Mouse (Mus musculus) forebrain, embryonic 15.5 days (tissue): ENCODE measurements around the gene Mapkap1. TPM values are rescaled to one million over a fixed set of nuclear protein-coding genes. Genes with fewer than 3 reads are reported as not detected.

Source experiments
- ATAC-seq: fragments of 200-750 bp; cut with Nextera tagmentation; replicated peaks from 2 replicates; pipeline ENCODE4 v1.8.0; 2017; ENCODE audit warnings: mild to moderate bottlenecking, moderate TSS enrichment, moderate library complexity
- H3K27ac ChIP-seq: fragments of 300-500 bp; sonication (generic); replicated peaks from 2 replicates; pipeline ENCODE4 v1.5.1; 2015; ENCODE audit warnings: mild to moderate bottlenecking, inconsistent platforms
- H3K27me3 ChIP-seq: fragments of 300-500 bp; sonication (generic); 2 replicates; pipeline ENCODE4 v1.6.1; 2015; ENCODE audit warnings: inconsistent platforms
- H3K36me3 ChIP-seq: fragments of 300-500 bp; sonication (generic); 2 replicates; pipeline ENCODE4 v1.6.1; 2015; ENCODE audit warnings: mild to moderate bottlenecking, inconsistent platforms
- H3K4me1 ChIP-seq: fragments of 300-500 bp; sonication (generic); 2 replicates; pipeline ENCODE4 v1.6.1; 2015; ENCODE audit warnings: inconsistent platforms
- H3K4me2 ChIP-seq: fragments of 300-500 bp; sonication (generic); replicated peaks from 2 replicates; pipeline ENCODE4 v1.6.1; 2015; ENCODE audit warnings: mild to moderate bottlenecking, inconsistent platforms
- H3K4me3 ChIP-seq: fragments of 300-500 bp; sonication (generic); 2 replicates; pipeline ENCODE4 v1.5.1; 2015; ENCODE audit warnings: mild to moderate bottlenecking, inconsistent platforms
- H3K9ac ChIP-seq: fragments of 300-500 bp; sonication (generic); replicated peaks from 2 replicates; pipeline ENCODE4 v1.6.1; 2015; ENCODE audit warnings: mild to moderate bottlenecking, inconsistent platforms
- H3K9me3 ChIP-seq: fragments of 300-500 bp; sonication (generic); 2 replicates; pipeline ENCODE4 v1.6.1; 2016; ENCODE audit warnings: inconsistent platforms
- WGBS: fragments of 180-500 bp; shearing (Covaris S2); methylation state at CpG from one replicate; pipeline ENCODE4 v1.1.7; 2015; ENCODE audit warnings: mixed read lengths; 5-methylcytosine and 5-hydroxymethylcytosine counted together
- polyA plus RNA-seq: library from polyadenylated mRNA; unstranded; fragments of >200 nt; fragmentation: Nextera tagmentation; extraction: Ambion mirVana; gene quantifications from 2 replicates; pipeline ENCODE4 v1.2.1, GENCODE M21; 2015

The Mapkap1 gene
- polyA plus RNA-seq, 1 experiment from 2014 or later: 107 TPM

DNA sequence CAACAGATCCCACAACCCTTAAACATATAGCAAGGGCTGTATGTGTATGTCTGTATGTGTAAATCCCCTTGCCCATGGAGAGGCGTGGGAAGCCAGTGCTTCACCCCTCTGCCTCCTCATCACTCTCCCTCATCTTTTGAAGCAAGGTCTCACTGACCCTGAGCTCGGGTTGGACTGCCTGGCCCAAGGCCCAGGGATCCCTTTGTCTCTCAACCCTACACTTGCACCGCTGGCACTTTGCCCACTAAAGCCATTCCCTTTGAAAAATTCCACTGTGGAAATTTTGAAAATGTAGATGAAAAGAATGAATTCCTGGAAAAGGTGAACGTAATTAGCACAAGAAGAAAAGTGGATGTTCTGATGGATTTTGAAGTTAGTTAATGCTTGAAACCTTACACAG, 159.6 kb downstream of the Mapkap1 start:
- Histone ChIP-seq H3K4me3 (no peak overlapping the region), H3K9ac (no peak overlapping the region), H3K27me3 (no peaks in the 10 kb centered on the region; the same call in 1 of the 2 replicates), H3K4me2 (no peak overlapping the region), H3K4me1 (peaks cover 29% of the 10 kb centered on the region), H3K36me3 (no peaks in the 10 kb centered on the region), H3K27ac (no peak overlapping the region), H3K9me3 (no peaks in the 10 kb centered on the region)
- WGBS: 50% methylated on average over 4 of the region's 4 CpGs
- ATAC-seq: no peak

DNA sequence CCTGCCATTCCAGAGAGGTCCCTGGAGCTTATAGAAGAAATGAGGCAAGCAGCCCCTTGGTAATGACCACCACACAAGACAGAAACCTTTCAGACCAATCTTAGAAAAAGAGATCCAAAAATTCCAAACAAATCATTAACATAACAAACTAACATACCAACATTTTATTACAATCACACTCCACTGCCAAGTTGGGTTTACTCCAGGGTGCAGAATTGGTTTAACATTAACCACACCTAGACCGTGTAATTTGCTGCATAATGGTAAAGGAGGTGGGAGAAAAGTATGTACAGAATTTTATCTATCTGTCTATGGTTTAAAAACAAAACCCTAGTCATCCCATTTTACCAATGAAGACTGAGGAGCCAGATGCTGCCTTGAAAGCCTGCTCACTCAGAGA, 160.0 kb downstream of the Mapkap1 start:
- no peak for ATAC-seq
- WGBS: 57% methylated on average over 1 of the region's 1 CpGs
- H3K4me1 ChIP-seq: peaks cover 29% of the 10 kb centered on the region

DNA sequence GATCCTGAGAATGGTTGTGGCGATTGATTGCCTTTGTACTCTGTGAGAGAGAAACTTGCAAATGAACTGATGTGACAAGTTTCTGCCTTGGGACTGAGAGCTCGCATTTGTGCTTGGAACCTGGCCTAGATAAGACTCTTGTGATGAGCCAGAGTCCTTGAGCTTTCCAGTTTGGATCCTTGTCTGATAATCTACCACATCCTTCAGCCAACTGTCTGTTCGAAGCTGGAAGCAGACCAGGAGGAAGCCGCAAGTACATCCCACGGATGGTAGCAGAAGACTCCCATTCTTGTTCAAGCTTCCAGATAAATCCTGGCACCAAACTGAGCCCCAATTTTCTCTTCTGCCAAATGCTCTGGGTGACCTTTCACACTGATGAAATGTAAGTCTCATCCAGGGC, 162.6 kb downstream of the Mapkap1 start:
- no peak for ATAC-seq
- H3K4me3 ChIP-seq: no peak overlapping the region
- no peaks in the 10 kb centered on the region for H3K36me3 ChIP-seq
- peaks cover 29% of the 10 kb centered on the region for H3K4me1 ChIP-seq
- no peak overlapping the region for H3K4me2 ChIP-seq
- H3K9ac ChIP-seq: no peak overlapping the region
- 70% methylated on average over 5 of the region's 5 CpGs for WGBS
- H3K27ac ChIP-seq: 0 out of 2 replicates have a peak overlapping the region, but pooled peaks have one; percentile 34
- H3K27me3 ChIP-seq: peaks cover 9% of the 10 kb centered on the region; the same call in 1 of the 2 replicates
- no peaks in the 10 kb centered on the region for H3K9me3 ChIP-seq

More for the DNA sequence above, 160.0 kb downstream of the Mapkap1 start:
- Histone ChIP-seq H3K36me3 (no peaks in the 10 kb centered on the region), H3K9me3 (no peaks in the 10 kb centered on the region), H3K4me2 (no peak overlapping the region), H3K27ac (no peak overlapping the region), H3K9ac (no peak overlapping the region), H3K4me3 (no peak overlapping the region), H3K27me3 (no peaks in the 10 kb centered on the region; the same call in 1 of the 2 replicates)

DNA sequence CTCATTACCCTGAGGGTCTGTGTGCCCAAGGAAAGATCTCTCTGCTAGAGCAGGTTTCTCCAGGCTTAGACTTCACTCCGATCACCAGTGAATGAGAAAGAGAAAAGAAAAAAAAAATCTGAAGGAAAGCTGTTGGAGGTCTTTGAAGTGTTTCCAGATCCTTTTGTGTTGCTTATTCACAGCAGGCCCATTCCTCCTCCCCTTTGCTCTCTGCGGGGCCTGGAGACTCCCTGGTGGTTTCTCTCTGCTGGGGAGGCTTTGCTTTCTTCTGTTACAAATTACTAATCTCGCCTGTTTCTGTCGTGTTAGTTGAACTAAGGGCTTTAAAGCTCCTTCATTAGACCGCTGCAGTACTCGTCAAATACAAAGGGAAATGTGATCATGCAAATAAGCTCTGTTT, 163.8 kb downstream of the Mapkap1 start:
- Histone ChIP-seq H3K9me3 (no peaks in the 10 kb centered on the region), H3K36me3 (no peaks in the 10 kb centered on the region), H3K4me3 (no peak overlapping the region), H3K4me2 (no peak overlapping the region), H3K27me3 (peaks cover 9% of the 10 kb centered on the region; the same call in 1 of the 2 replicates), H3K9ac (no peak overlapping the region), H3K4me1 (peaks cover 29% of the 10 kb centered on the region), H3K27ac (peak overlapping the region; percentile 7; the same call in 1 of the 2 replicates)
- 6% methylated on average over 6 of the region's 6 CpGs for WGBS
- ATAC-seq: peak; percentile 46; the same call in 1 of the 2 replicates

DNA sequence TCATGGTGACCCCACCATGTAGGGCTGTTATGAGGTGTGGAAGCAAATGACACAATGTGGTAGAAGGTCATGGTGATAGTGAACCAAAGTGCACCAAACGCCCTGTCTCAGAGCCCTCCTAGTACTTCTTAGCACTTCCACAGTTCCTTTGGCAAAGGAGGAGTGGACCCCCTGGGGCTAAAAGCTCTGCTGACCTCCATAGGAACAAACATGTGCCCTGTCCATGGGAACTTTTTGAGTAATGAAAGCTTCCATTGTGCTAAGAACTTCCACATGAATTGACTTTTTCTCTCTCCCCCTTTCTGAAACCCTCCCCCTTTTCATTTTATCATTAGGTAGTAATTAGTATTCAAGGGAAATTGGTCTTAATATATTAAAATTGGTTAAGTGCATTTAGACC, 164.5 kb downstream of the Mapkap1 start:
- no peak for ATAC-seq

DNA sequence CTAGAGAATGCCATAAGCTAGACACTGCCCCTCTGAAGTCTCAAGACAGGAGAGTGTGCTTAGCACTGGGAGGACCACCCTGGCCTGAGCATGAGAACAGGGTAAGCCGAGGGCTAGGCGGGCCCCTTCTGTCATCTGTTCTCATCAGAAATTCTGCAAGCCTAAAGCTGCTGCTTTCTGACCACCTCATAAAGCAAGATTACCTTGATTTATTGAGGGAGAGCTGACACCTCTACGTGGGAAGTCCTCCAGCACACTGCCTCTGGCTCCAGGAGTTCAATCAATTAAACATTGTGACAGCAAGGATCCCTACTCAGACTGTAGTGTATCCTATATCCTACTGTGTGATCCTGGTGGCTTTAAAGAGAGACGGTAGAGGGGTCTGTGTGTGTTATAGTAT, 166.5 kb downstream of the Mapkap1 start:
- WGBS: 80% methylated on average over 4 of the region's 4 CpGs
- H3K9ac ChIP-seq: no peak overlapping the region
- H3K9me3 ChIP-seq: no peaks in the 10 kb centered on the region
- peaks cover 27% of the 10 kb centered on the region for H3K4me1 ChIP-seq
- H3K27me3 ChIP-seq: peaks cover 9% of the 10 kb centered on the region; the same call in 1 of the 2 replicates
- H3K36me3 ChIP-seq: no peaks in the 10 kb centered on the region
- no peak overlapping the region for H3K27ac ChIP-seq
- H3K4me3 ChIP-seq: no peak overlapping the region
- no peak for ATAC-seq
- H3K4me2 ChIP-seq: no peak overlapping the region

More for the DNA sequence above, 164.5 kb downstream of the Mapkap1 start:
- H3K4me3 ChIP-seq: no peak overlapping the region
- no peak overlapping the region for H3K9ac ChIP-seq
- H3K27me3 ChIP-seq: peaks cover 9% of the 10 kb centered on the region; the same call in 1 of the 2 replicates
- no peaks in the 10 kb centered on the region for H3K36me3 ChIP-seq
- 0 out of 2 replicates have a peak overlapping the region, but pooled peaks have one; percentile 7 for H3K27ac ChIP-seq
- WGBS: 0% methylated on average over 1 of the region's 1 CpGs
- H3K4me1 ChIP-seq: peaks cover 26% of the 10 kb centered on the region
- no peak overlapping the region for H3K4me2 ChIP-seq
- no peaks in the 10 kb centered on the region for H3K9me3 ChIP-seq

DNA sequence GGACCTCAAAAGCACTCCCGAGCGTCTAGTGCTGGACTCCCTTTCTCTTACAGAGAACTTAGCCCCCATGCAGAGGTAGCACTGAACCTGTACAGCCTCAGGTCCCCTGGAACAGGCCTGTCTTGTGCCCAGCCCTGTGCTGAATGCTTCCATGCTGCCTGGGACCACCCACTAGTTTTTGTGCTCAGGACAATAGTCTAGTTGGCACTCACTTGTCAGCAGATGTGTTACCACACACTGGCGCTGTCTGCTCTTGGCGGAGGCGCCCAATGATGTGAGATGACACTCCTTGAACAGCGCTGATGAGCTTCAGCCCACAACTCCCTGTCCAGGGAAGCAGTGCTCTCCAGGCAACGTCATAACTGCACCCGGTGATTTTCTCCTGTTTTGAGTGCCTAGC, 182.0 kb downstream of the Mapkap1 start:
- 62% methylated on average over 8 of the region's 8 CpGs for WGBS
- no peak overlapping the region for H3K4me2 ChIP-seq
- H3K36me3 ChIP-seq: peaks cover 11% of the 10 kb centered on the region; the same call in 1 of the 2 replicates
- H3K4me1 ChIP-seq: 0 out of 2 replicates have a peak, but pooled peaks cover 3% of the 10 kb centered on the region
- no peak overlapping the region for H3K27ac ChIP-seq
- no peak for ATAC-seq
- H3K9ac ChIP-seq: no peak overlapping the region
- H3K9me3 ChIP-seq: no peaks in the 10 kb centered on the region
- H3K27me3 ChIP-seq: no peaks in the 10 kb centered on the region
- H3K4me3 ChIP-seq: no peak overlapping the region

DNA sequence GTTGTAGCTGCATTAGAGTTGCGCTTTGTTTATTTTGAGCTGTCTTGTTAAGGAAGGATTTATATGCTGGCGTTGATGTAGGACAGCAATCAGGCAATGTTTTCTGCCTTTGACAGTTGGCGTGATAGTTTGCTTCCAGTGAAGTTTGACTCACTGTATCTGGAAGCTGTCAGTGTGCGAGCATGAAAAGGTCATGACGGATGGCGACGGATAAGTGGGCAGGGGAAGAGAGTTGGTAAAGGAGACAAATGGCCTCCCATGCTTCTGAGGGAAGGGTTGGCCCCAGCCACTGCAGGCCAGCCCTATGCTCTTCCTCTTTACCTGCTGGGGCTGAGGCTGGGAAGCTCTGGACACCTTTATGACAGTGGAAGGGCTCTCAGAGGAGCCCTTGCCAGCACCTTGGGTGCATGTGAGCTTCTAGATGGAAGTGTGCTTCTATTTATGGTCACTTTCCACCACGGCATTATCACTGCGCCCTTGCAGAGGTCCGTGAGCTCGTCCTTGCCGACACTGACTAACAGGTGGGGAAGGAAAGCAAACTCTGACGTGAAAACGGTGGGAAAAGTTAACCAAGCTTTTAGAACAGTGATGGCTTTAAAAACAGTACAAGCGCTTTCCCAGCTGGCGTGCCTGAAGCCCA, 185.3 kb downstream of the Mapkap1 start:
- H3K36me3 ChIP-seq: no peaks in the 10 kb centered on the region
- no peaks in the 10 kb centered on the region for H3K9me3 ChIP-seq
- H3K27me3 ChIP-seq: no peaks in the 10 kb centered on the region
- H3K4me2 ChIP-seq: no peak overlapping the region
- H3K4me1 ChIP-seq: 0 out of 2 replicates have a peak, but pooled peaks cover 3% of the 10 kb centered on the region
- WGBS: 85% methylated on average over 16 of the region's 16 CpGs
- no peak for ATAC-seq
- H3K27ac ChIP-seq: no peak overlapping the region
- H3K9ac ChIP-seq: no peak overlapping the region
- no peak overlapping the region for H3K4me3 ChIP-seq

DNA sequence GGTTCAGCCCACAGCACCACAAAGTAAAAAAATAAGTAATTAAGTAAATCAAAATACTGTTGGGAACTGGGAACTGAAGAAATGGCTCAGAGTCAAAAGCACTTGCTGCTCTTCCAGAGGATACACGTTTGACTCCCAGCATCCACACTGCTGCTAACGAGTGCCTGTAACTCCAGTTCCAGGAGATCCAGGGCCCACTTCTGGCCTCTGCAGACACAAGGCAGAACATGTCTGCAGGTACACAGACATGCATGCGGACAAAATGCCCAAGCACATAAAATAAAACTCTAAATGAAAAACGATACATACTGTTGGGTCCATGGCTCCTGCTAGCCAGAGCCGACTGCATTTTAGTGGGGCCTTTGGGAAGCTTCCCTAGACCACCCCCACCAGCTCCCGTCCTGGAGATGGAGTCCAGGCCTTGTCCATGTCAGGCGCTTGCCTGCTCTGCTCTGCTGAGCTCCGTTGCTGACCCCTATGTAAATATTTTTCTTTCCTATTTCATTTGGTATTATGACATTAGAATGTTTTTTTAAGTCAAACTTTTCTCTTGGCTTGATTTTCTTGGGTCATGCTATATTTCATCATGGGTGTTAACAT, 185.9 kb downstream of the Mapkap1 start:
- no peak overlapping the region for H3K9ac ChIP-seq
- no peak overlapping the region for H3K4me2 ChIP-seq
- no peak overlapping the region for H3K27ac ChIP-seq
- WGBS: 77% methylated on average over 8 of the region's 8 CpGs
- H3K9me3 ChIP-seq: no peaks in the 10 kb centered on the region
- H3K4me1 ChIP-seq: 0 out of 2 replicates have a peak, but pooled peaks cover 3% of the 10 kb centered on the region
- no peak overlapping the region for H3K4me3 ChIP-seq
- H3K27me3 ChIP-seq: no peaks in the 10 kb centered on the region
- H3K36me3 ChIP-seq: no peaks in the 10 kb centered on the region
- ATAC-seq: no peak

DNA sequence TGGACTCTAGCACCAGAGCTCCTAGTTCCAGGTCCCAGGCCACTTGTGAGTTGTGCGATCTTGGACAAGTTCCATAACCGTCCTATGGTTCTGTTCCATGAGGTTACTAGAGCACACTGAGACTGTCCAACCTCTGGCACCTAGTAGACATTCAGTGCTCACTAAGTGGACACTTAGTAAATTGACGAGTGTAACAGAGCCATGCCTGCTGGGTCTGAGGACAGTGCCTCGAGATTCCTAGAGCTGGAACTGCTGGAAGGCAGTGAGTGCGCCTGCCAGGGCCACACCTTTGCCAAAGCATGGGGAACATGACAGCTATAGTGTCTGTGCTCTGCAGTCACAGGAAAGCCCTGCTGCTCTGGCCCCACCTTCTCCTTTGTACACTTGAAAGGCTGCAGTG, 187.4 kb downstream of the Mapkap1 start:
- 82% methylated on average over 5 of the region's 5 CpGs for WGBS
- no peak overlapping the region for H3K9ac ChIP-seq
- H3K4me1 ChIP-seq: no peaks in the 10 kb centered on the region
- H3K36me3 ChIP-seq: no peaks in the 10 kb centered on the region
- no peak overlapping the region for H3K27ac ChIP-seq
- ATAC-seq: no peak
- no peaks in the 10 kb centered on the region for H3K27me3 ChIP-seq
- H3K9me3 ChIP-seq: no peaks in the 10 kb centered on the region
- no peak overlapping the region for H3K4me3 ChIP-seq
- H3K4me2 ChIP-seq: no peak overlapping the region

DNA sequence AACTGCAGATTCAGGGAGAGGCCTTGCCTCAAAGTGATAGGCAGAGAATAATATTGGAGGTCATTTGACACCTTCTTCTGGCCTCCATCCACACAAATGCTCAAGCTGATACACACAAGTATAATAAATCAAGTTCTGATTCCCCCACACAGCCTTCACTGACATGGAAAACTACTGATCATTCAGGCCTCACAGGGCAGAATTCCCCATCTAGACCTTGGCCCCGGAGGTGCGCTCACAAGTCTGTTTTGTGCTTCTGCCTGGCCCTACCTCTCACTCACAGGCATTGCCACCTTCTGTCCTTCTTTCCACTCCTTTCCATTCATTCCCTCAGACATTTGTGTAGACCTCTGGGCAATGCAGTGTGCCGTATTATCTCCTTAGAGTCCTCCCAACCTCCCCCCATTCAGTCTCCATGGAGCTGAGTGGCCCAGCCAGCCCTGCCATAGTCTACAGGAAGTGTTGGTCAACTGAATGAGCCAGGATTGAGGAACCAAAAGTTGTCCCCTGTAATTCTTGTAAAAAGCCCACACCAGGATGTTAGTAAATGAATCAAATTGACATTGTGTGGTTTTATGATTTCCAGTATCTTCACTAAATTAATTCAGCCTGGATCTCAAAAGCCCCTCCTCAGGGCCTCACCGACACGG, 193.2 kb downstream of the Mapkap1 start:
- H3K9ac ChIP-seq: no peak overlapping the region
- H3K4me3 ChIP-seq: no peak overlapping the region
- no peaks in the 10 kb centered on the region for H3K27me3 ChIP-seq
- H3K4me1 ChIP-seq: peaks cover 18% of the 10 kb centered on the region
- no peak for ATAC-seq
- H3K36me3 ChIP-seq: no peaks in the 10 kb centered on the region
- no peaks in the 10 kb centered on the region for H3K9me3 ChIP-seq
- no peak overlapping the region for H3K4me2 ChIP-seq
- 59% methylated on average over 5 of the region's 5 CpGs for WGBS
- H3K27ac ChIP-seq: no peak overlapping the region

DNA sequence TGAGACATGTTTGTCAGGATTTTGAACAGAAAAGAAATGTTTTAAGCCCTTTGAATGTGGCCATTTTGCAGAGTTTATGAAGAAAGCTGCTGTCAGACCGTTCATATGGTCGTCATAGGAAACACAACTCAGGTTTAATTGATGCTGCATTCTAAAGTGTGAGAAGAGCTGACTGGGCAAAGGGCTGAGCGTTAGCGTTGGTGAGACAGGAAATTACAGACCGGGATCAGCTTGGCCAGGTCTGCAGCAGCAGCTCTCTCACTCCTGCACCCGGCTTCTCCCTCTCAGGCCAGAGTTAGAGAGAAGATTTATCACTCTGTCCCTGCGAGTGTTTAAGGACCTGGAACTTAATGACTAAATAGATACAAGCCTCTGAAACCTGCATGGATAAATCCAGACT, 194.2 kb downstream of the Mapkap1 start:
- WGBS: 7% methylated on average over 7 of the region's 7 CpGs
- Histone ChIP-seq H3K27me3 (no peaks in the 10 kb centered on the region), H3K4me1 (peaks cover 18% of the 10 kb centered on the region), H3K36me3 (no peaks in the 10 kb centered on the region), H3K4me2 (no peak overlapping the region), H3K27ac (no peak overlapping the region), H3K4me3 (no peak overlapping the region), H3K9ac (no peak overlapping the region), H3K9me3 (no peaks in the 10 kb centered on the region)
- ATAC-seq: no peak
